Mouse (Mus musculus): ENCODE results near the gene Col5a3. TPM values are rescaled to one million over a fixed set of nuclear protein-coding genes. Genes with fewer than 3 reads are reported as not detected.

The Col5a3 gene
- polyA plus RNA-seq, 1 experiment from 2014 or later, result 0.32 TPM

- Histone ChIP-seq H3K9me3 (ENCODE audit: control insufficient read depth, low read length) (no peaks in the 10 kb centered on the region), H3K9ac (ENCODE audit: low read depth, low read length) (no peak overlapping the region), H3K36me3 (ENCODE audit: control insufficient read depth, insufficient read depth, low read length) (no peaks in the 10 kb centered on the region), H3K27ac (ENCODE audit: low read depth, low read length) (no peak overlapping the region), H3K27me3 (ENCODE audit: control insufficient read depth, insufficient read depth, low read length) (no peaks in the 10 kb centered on the region), H3K4me3 (ENCODE audit: low read depth, low read length) (no peak overlapping the region), H3K4me1 (replicated peaks; ENCODE audit: control insufficient read depth, insufficient read depth, low read length) (no peaks in the 10 kb centered on the region), H3K4me2 (replicated peaks; ENCODE audit: low read depth, low read length) (no peak overlapping the region)
- WGBS, result 87% methylated on average over 6 of the region's 6 CpGs
- no peak for DNase-seq (ENCODE audit: low spot score)
- ATAC-seq (ENCODE audit: low FRiP score), result no peak
Observed at GRCm38 (mm10) chr9:20758896-20759295, 56.0 kb downstream of the Col5a3 start.

GRCm38 (mm10) chr9:20758243-20758642 is 56.6 kb downstream of the Col5a3 start:
- Histone ChIP-seq H3K4me3 (ENCODE audit: low read depth, low read length) (no peak overlapping the region), H3K36me3 (ENCODE audit: control insufficient read depth, insufficient read depth, low read length) (no peaks in the 10 kb centered on the region), H3K9ac (ENCODE audit: low read depth, low read length) (no peak overlapping the region), H3K9me3 (ENCODE audit: control insufficient read depth, low read length) (no peaks in the 10 kb centered on the region), H3K4me2 (replicated peaks; ENCODE audit: low read depth, low read length) (no peak overlapping the region), H3K27me3 (ENCODE audit: control insufficient read depth, insufficient read depth, low read length) (no peaks in the 10 kb centered on the region), H3K4me1 (replicated peaks; ENCODE audit: control insufficient read depth, insufficient read depth, low read length) (no peaks in the 10 kb centered on the region), H3K27ac (ENCODE audit: low read depth, low read length) (no peak overlapping the region)
- WGBS, result 88% methylated on average over 2 of the region's 2 CpGs
- no peak for DNase-seq (ENCODE audit: low spot score)
- no peak for ATAC-seq (ENCODE audit: low FRiP score)

- DNase-seq (ENCODE audit: low spot score) (peak; percentile 85), ATAC-seq (ENCODE audit: low FRiP score) (peak; percentile 22; the same call in 1 of the 2 replicates)
- 60% methylated on average over 6 of the region's 6 CpGs for WGBS
- H3K9ac ChIP-seq (ENCODE audit: low read depth, low read length), result no peak overlapping the region
- no peak overlapping the region for H3K27ac ChIP-seq (ENCODE audit: low read depth, low read length)
- no peak overlapping the region for H3K4me3 ChIP-seq (ENCODE audit: low read depth, low read length)
- H3K36me3 ChIP-seq (ENCODE audit: control insufficient read depth, insufficient read depth, low read length), result no peaks in the 10 kb centered on the region
- no peaks in the 10 kb centered on the region for H3K27me3 ChIP-seq (ENCODE audit: control insufficient read depth, insufficient read depth, low read length)
- no peaks in the 10 kb centered on the region for H3K9me3 ChIP-seq (ENCODE audit: control insufficient read depth, low read length)
- H3K4me2 ChIP-seq (replicated peaks; ENCODE audit: low read depth, low read length), result no peak overlapping the region
- no peaks in the 10 kb centered on the region for H3K4me1 ChIP-seq (replicated peaks; ENCODE audit: control insufficient read depth, insufficient read depth, low read length)
Observed at GRCm38 (mm10) chr9:20757087-20757955, 57.5 kb downstream of the Col5a3 start.

- H3K4me2 ChIP-seq (replicated peaks; ENCODE audit: low read depth, low read length), result no peak overlapping the region
- no peak overlapping the region for H3K9ac ChIP-seq (ENCODE audit: low read depth, low read length)
- no peak for ATAC-seq (ENCODE audit: low FRiP score)
- 93% methylated on average over 4 of the region's 4 CpGs for WGBS
- no peaks in the 10 kb centered on the region for H3K9me3 ChIP-seq (ENCODE audit: control insufficient read depth, low read length)
- no peaks in the 10 kb centered on the region for H3K36me3 ChIP-seq (ENCODE audit: control insufficient read depth, insufficient read depth, low read length)
- H3K27ac ChIP-seq (ENCODE audit: low read depth, low read length), result no peak overlapping the region
- no peaks in the 10 kb centered on the region for H3K4me1 ChIP-seq (replicated peaks; ENCODE audit: control insufficient read depth, insufficient read depth, low read length)
- H3K27me3 ChIP-seq (ENCODE audit: control insufficient read depth, insufficient read depth, low read length), result no peaks in the 10 kb centered on the region
- DNase-seq (ENCODE audit: low spot score), result no peak
- H3K4me3 ChIP-seq (ENCODE audit: low read depth, low read length), result no peak overlapping the region
Observed at GRCm38 (mm10) chr9:20756081-20756700, 58.7 kb downstream of the Col5a3 start.

- ATAC-seq (ENCODE audit: low FRiP score) (no peak), DNase-seq (ENCODE audit: low spot score) (no peak)
- no peaks in the 10 kb centered on the region for H3K4me1 ChIP-seq (replicated peaks; ENCODE audit: control insufficient read depth, insufficient read depth, low read length)
- H3K36me3 ChIP-seq (ENCODE audit: control insufficient read depth, insufficient read depth, low read length), result no peaks in the 10 kb centered on the region
- no peak overlapping the region for H3K27ac ChIP-seq (ENCODE audit: low read depth, low read length)
- H3K9ac ChIP-seq (ENCODE audit: low read depth, low read length), result no peak overlapping the region
- 85% methylated on average over 2 of the region's 2 CpGs for WGBS
- H3K27me3 ChIP-seq (ENCODE audit: control insufficient read depth, insufficient read depth, low read length), result no peaks in the 10 kb centered on the region
- H3K4me2 ChIP-seq (replicated peaks; ENCODE audit: low read depth, low read length), result no peak overlapping the region
- H3K4me3 ChIP-seq (ENCODE audit: low read depth, low read length), result no peak overlapping the region
- H3K9me3 ChIP-seq (ENCODE audit: control insufficient read depth, low read length), result no peaks in the 10 kb centered on the region
Observed at GRCm38 (mm10) chr9:20754335-20754734, 60.5 kb downstream of the Col5a3 start.

- DNase-seq (ENCODE audit: low spot score), result peak; percentile 62
- no peak overlapping the region for H3K4me2 ChIP-seq (replicated peaks; ENCODE audit: low read depth, low read length)
- 52% methylated on average over 6 of the region's 6 CpGs for WGBS
Observed at GRCm38 (mm10) chr9:20751477-20752029, 63.3 kb downstream of the Col5a3 start.

GRCm38 (mm10) chr9:20749213-20749612 is 65.7 kb downstream of the Col5a3 start:
- ATAC-seq (ENCODE audit: low FRiP score) (no peak), DNase-seq (ENCODE audit: low spot score) (no peak)
- peaks cover 16% of the 10 kb centered on the region for H3K27me3 ChIP-seq (ENCODE audit: control insufficient read depth, insufficient read depth, low read length)
- H3K4me3 ChIP-seq (ENCODE audit: low read depth, low read length), result no peak overlapping the region
- H3K4me2 ChIP-seq (replicated peaks; ENCODE audit: low read depth, low read length), result no peak overlapping the region
- H3K27ac ChIP-seq (ENCODE audit: low read depth, low read length), result no peak overlapping the region
- WGBS, result 82% methylated on average over 5 of the region's 5 CpGs
- H3K36me3 ChIP-seq (ENCODE audit: control insufficient read depth, insufficient read depth, low read length), result no peaks in the 10 kb centered on the region
- H3K9me3 ChIP-seq (ENCODE audit: control insufficient read depth, low read length), result no peaks in the 10 kb centered on the region; the same call in 1 of the 2 replicates
- no peak overlapping the region for H3K9ac ChIP-seq (ENCODE audit: low read depth, low read length)
- peaks cover 14% of the 10 kb centered on the region; the same call in 1 of the 2 replicates for H3K4me1 ChIP-seq (replicated peaks; ENCODE audit: control insufficient read depth, insufficient read depth, low read length)

More at GRCm38 (mm10) chr9:20751477-20752029, 63.3 kb downstream of the Col5a3 start:
- Histone ChIP-seq H3K4me3 (ENCODE audit: low read depth, low read length) (no peak overlapping the region), H3K36me3 (ENCODE audit: control insufficient read depth, insufficient read depth, low read length) (no peaks in the 10 kb centered on the region), H3K27me3 (ENCODE audit: control insufficient read depth, insufficient read depth, low read length) (no peaks in the 10 kb centered on the region), H3K9me3 (ENCODE audit: control insufficient read depth, low read length) (no peaks in the 10 kb centered on the region), H3K4me1 (replicated peaks; ENCODE audit: control insufficient read depth, insufficient read depth, low read length) (0 out of 2 replicates have a peak, but pooled peaks cover 8% of the 10 kb centered on the region), H3K9ac (ENCODE audit: low read depth, low read length) (no peak overlapping the region), H3K27ac (ENCODE audit: low read depth, low read length) (no peak overlapping the region)
- 0 out of 2 replicates have a peak, but pooled peaks have one; percentile 10 for ATAC-seq (ENCODE audit: low FRiP score)

GRCm38 (mm10) chr9:20748540-20748939 is 66.3 kb downstream of the Col5a3 start:
- WGBS, result 80% methylated on average over 3 of the region's 3 CpGs

More at GRCm38 (mm10) chr9:20748540-20748939, 66.3 kb downstream of the Col5a3 start:
- H3K4me1 ChIP-seq (replicated peaks; ENCODE audit: control insufficient read depth, insufficient read depth, low read length), result peaks cover 14% of the 10 kb centered on the region; the same call in 1 of the 2 replicates
- no peaks in the 10 kb centered on the region for H3K36me3 ChIP-seq (ENCODE audit: control insufficient read depth, insufficient read depth, low read length)
- no peak overlapping the region for H3K4me2 ChIP-seq (replicated peaks; ENCODE audit: low read depth, low read length)
- ATAC-seq (ENCODE audit: low FRiP score), result no peak
- H3K27me3 ChIP-seq (ENCODE audit: control insufficient read depth, insufficient read depth, low read length), result peaks cover 19% of the 10 kb centered on the region
- H3K9ac ChIP-seq (ENCODE audit: low read depth, low read length), result no peak overlapping the region
- no peaks in the 10 kb centered on the region; the same call in 1 of the 2 replicates for H3K9me3 ChIP-seq (ENCODE audit: control insufficient read depth, low read length)
- no peak for DNase-seq (ENCODE audit: low spot score)
- no peak overlapping the region for H3K4me3 ChIP-seq (ENCODE audit: low read depth, low read length)
- H3K27ac ChIP-seq (ENCODE audit: low read depth, low read length), result no peak overlapping the region

Measured in hindbrain, embryonic 11.5 days (tissue).